Mouse (Mus musculus) erythroblast, embryonic 14.5 days (primary cell): ENCODE data around the gene Lmx1b.

Experiments
- GATA1 ChIP-seq: IDR thresholded peaks from 2 replicates; pipeline ENCODE4 v1.6.1; 2012; ENCODE audit warnings: low read length, inconsistent platforms, mixed read lengths
- TAL1 ChIP-seq: IDR thresholded peaks from 3 replicates; pipeline ENCODE4 v1.6.1; 2012; ENCODE audit warnings: low read length, inconsistent platforms, mixed read lengths

GRCm38 (mm10) chr2:33583761-33584160, 56.5 kb downstream of the Lmx1b start:
- no peak for TF ChIP-seq GATA1
- no peak for TF ChIP-seq TAL1
